ENCODE assay signal across 8 mouse cellular contexts in the genomic region with DNA sequence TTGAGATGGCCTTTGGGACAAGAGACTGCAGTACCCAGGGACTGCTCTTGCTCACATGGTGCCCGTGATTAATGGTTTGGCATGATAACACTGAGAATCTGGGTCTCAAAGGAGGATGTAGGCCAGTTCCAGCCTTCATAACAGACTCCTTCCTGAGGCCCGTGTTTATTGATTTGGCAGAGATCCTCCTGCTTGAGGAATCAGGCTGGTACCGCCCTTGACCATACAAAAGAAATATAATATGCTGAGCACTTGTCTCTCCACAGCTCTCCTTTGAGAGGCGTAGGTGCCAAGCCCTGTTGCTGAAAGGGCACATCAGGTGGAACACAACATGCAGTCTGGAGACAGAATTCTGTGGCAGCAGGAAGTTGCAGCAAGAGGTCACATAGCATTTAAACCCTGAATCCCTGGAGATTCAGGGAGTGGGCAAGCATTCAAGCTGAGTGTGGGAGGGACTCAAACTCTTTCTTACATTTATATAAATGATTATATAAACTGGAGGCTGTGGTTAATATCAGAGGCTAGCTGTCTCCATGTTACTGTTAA. TPM values are rescaled to one million over a fixed set of nuclear protein-coding genes. Genes with fewer than 3 reads are reported as not detected.
DNase-seq lines count a peak whose midpoint lies in the region; ATAC-seq lines count a peak whose summit lies in the region.

No protein-coding gene starts in this region.

- 31% methylated on average over 4 of the region's 4 CpGs for WGBS in embryonic facial prominence, embryonic 11.5 days
- WGBS in midbrain, embryonic 13.5 days = 35% methylated on average over 4 of the region's 4 CpGs

- H3K36me3 ChIP-seq in embryonic facial prominence, embryonic 11.5 days (replicated peaks; ENCODE audit: control insufficient read depth, insufficient read depth, low read depth, low read length) = no peaks in the 10 kb centered on the region
- 0 out of 2 replicates have a peak, but pooled peaks cover 4% of the 10 kb centered on the region for H3K36me3 ChIP-seq in midbrain, embryonic 13.5 days

- no peak for DNase-seq in frontal cortex, postnatal 14 days (ENCODE audit: low spot score in 2 of 2)
- DNase-seq in embryonic facial prominence, embryonic 11.5 days (ENCODE audit: low spot score) = peak; percentile 44
- DNase-seq in heart, postnatal 10 days = peak; percentile 65
- DNase-seq in kidney, postnatal 36 days = peak; percentile 49 to 52
- DNase-seq in right cerebral cortex, postnatal 10 days (ENCODE audit: low spot score in 2 of 2) = no peak
- DNase-seq in natural killer cell, adult 2 months (ENCODE audit: low spot score in 2 of 2) = no peak

- no peak overlapping the region for H3K4me3 ChIP-seq in embryonic facial prominence, embryonic 11.5 days (ENCODE audit: low read depth, low read length)
- H3K4me3 ChIP-seq in midbrain, embryonic 13.5 days (replicated peaks) = no peak overlapping the region

- H3K27me3 ChIP-seq in embryonic facial prominence, embryonic 11.5 days (ENCODE audit: control insufficient read depth, insufficient read depth, low read length) = no peaks in the 10 kb centered on the region
- no peaks in the 10 kb centered on the region for H3K27me3 ChIP-seq in midbrain, embryonic 13.5 days

- intact Hi-C loops in heart, postnatal 10 days (cut with DNase I) = loop anchor here (5.0 kb wide), 1 partner anchor 36 kb away; a partner anchor contains a TSS

- ATAC-seq in frontal cortex, adult (ENCODE audit: low TSS enrichment) = peak; percentile 25; the same call in 1 of the 2 replicates
- 0 out of 2 replicates have a peak, but pooled peaks have one; percentile 56 for ATAC-seq in embryonic facial prominence, embryonic 11.5 days (replicated peaks; ENCODE audit: insufficient number of reproducible peaks, low FRiP score, low TSS enrichment, low read depth)
- peak; percentile 74 for ATAC-seq in midbrain, embryonic 13.5 days

- no peaks in the 10 kb centered on the region for H3K9me3 ChIP-seq in embryonic facial prominence, embryonic 11.5 days (replicated peaks; ENCODE audit: control insufficient read depth, low read length)
- no peaks in the 10 kb centered on the region for H3K9me3 ChIP-seq in midbrain, embryonic 13.5 days

- H3K27ac ChIP-seq in embryonic facial prominence, embryonic 11.5 days (replicated peaks; ENCODE audit: low read depth, low read length) = peak overlapping the region; percentile 67
- H3K27ac ChIP-seq in midbrain, embryonic 13.5 days = peak overlapping the region; percentile 80

- no peak overlapping the region for H3K4me2 ChIP-seq in embryonic facial prominence, embryonic 11.5 days (ENCODE audit: low read depth, low read length)
- no peak overlapping the region for H3K4me2 ChIP-seq in midbrain, embryonic 13.5 days (replicated peaks)

- H3K4me1 ChIP-seq in embryonic facial prominence, embryonic 11.5 days (ENCODE audit: control insufficient read depth, insufficient read depth, low read length) = no peaks in the 10 kb centered on the region; the same call in 1 of the 2 replicates
- peaks cover 49% of the 10 kb centered on the region for H3K4me1 ChIP-seq in midbrain, embryonic 13.5 days (replicated peaks)

- no peak overlapping the region for H3K9ac ChIP-seq in embryonic facial prominence, embryonic 11.5 days (replicated peaks; ENCODE audit: low read length)
- 0 out of 2 replicates have a peak overlapping the region, but pooled peaks have one; percentile 10 for H3K9ac ChIP-seq in midbrain, embryonic 13.5 days (replicated peaks)

RNA-seq across cellular contexts. Expression of a gene that starts 36.1 kb away (rescaled TPM):
- 15.2 and 16.2 TPM in 2 replicates for polyA plus RNA-seq in embryonic facial prominence, embryonic 11.5 days (2014; fragmentation: Nextera tagmentation; extraction: Ambion mirVana)
- total RNA-seq in heart, postnatal 10 days (2021) = 10 to 100 TPM; 37.3 to 38.1 TPM
- 79.8 and 82.7 TPM in 2 replicates for polyA plus RNA-seq in midbrain, embryonic 13.5 days (2015; fragmentation: Nextera tagmentation; extraction: Ambion mirVana)

Comparison
In these comparisons a context has a peak if more than half of its experiments do, and no peak if none do; other contexts are left out.
1. DNase-seq: peak in embryonic facial prominence, embryonic 11.5 days (single experiment), heart, postnatal 10 days (2 of 2) and kidney, postnatal 36 days (2 of 2); none in frontal cortex, postnatal 14 days (0 of 2), right cerebral cortex, postnatal 10 days (0 of 2) and natural killer cell, adult 2 months (0 of 2).
2. Peak in every context shown above with its lines, with median percentiles within 50 percentile points of each other: ATAC-seq.